Mouse (Mus musculus) neural tube, embryonic 11.5 days (tissue): ENCODE measurements around the gene Samd4. TPM values are rescaled to one million over a fixed set of nuclear protein-coding genes. Genes with fewer than 3 reads are reported as not detected.

ENCODE experiments used
- ATAC-seq: fragments of 200-750 bp; cut with Nextera tagmentation; 2 replicates; pipeline ENCODE4 v1.8.0; 2017; ENCODE audit warnings: moderate number of reproducible peaks, mild to moderate bottlenecking, moderate TSS enrichment, moderate library complexity; ENCODE audit not compliant: insufficient read depth, low FRiP score, low TSS enrichment
- DNase-seq: peaks from one replicate; pipeline ENCODE4 v3.0.0-alpha.2; 2015; ENCODE audit warnings: low spot score
- H3K27ac ChIP-seq: fragments of 300-500 bp; sonication (generic); 2 replicates; pipeline ENCODE4 v1.5.1; 2014; ENCODE audit warnings: low read depth, mild to moderate bottlenecking, low read length
- H3K27me3 ChIP-seq: fragments of 300-500 bp; sonication (generic); 2 replicates; pipeline ENCODE4 v1.6.1; 2014; ENCODE audit warnings: mild to moderate bottlenecking, low read length, mixed read lengths; ENCODE audit not compliant: control insufficient read depth, insufficient read depth
- H3K36me3 ChIP-seq: fragments of 300-500 bp; sonication (generic); 2 replicates; pipeline ENCODE4 v1.6.1; 2014; ENCODE audit warnings: mild to moderate bottlenecking, low read length, moderate library complexity, mixed read lengths; ENCODE audit not compliant: control insufficient read depth, insufficient read depth
- H3K4me1 ChIP-seq: fragments of 300-500 bp; sonication (generic); 2 replicates; pipeline ENCODE4 v1.6.1; 2014; ENCODE audit warnings: low read length, mixed read lengths; ENCODE audit not compliant: control insufficient read depth, insufficient read depth
- H3K4me2 ChIP-seq: fragments of 300-500 bp; sonication (generic); 2 replicates; pipeline ENCODE4 v1.6.1; 2014; ENCODE audit warnings: low read depth, mild to moderate bottlenecking, moderate library complexity
- H3K4me3 ChIP-seq: fragments of 300-500 bp; sonication (generic); 2 replicates; pipeline ENCODE4 v1.5.1; 2014; ENCODE audit warnings: low read depth, low read length
- H3K9ac ChIP-seq: fragments of 300-500 bp; sonication (generic); 2 replicates; pipeline ENCODE4 v1.6.1; 2014; ENCODE audit warnings: mild to moderate bottlenecking, low read length
- H3K9me3 ChIP-seq: fragments of 300-500 bp; sonication (generic); 2 replicates; pipeline ENCODE4 v1.6.1; 2016; ENCODE audit warnings: low read length; ENCODE audit not compliant: control insufficient read depth
- whole genome bisulfite sequencing: fragments of 180-500 bp; shearing (Covaris S2); extraction: QIAGEN DNeasy Blood & Tissue Kit; methylation state at CpG from one replicate; pipeline ENCODE4 v1.1.7; 2014; 5-methylcytosine and 5-hydroxymethylcytosine counted together
- polyA plus RNA-seq: library from polyadenylated mRNA; unstranded; fragments of >200 nt; fragmentation: Nextera tagmentation; extraction: Ambion mirVana; gene quantifications from 2 replicates; pipeline ENCODE4 v1.2.1, GENCODE M21; 2014

Samd4 gene
- polyA plus RNA-seq, 1 experiment from 2014 or later, result 2.5 TPM

GRCm38 (mm10) chr14:46897953-46898352 is 15.3 kb downstream of the Samd4 start:
- no peaks in the 10 kb centered on the region for H3K9me3 ChIP-seq
- H3K27ac ChIP-seq, result no peak overlapping the region
- H3K27me3 ChIP-seq, result no peaks in the 10 kb centered on the region
- no peak for DNase-seq
- H3K9ac ChIP-seq, result no peak overlapping the region
- H3K36me3 ChIP-seq, result no peaks in the 10 kb centered on the region
- WGBS, result 86% methylated on average over 5 of the region's 5 CpGs
- H3K4me2 ChIP-seq, result no peak overlapping the region
- ATAC-seq, result no peak
- H3K4me1 ChIP-seq, result no peaks in the 10 kb centered on the region
- no peak overlapping the region for H3K4me3 ChIP-seq

- no peak overlapping the region for H3K27ac ChIP-seq
- no peaks in the 10 kb centered on the region for H3K4me1 ChIP-seq
- WGBS, result 63% methylated on average over 3 of the region's 3 CpGs
- no peaks in the 10 kb centered on the region for H3K9me3 ChIP-seq
- no peaks in the 10 kb centered on the region for H3K27me3 ChIP-seq
- H3K4me2 ChIP-seq, result no peak overlapping the region
- no peak for DNase-seq
- no peak overlapping the region for H3K9ac ChIP-seq
- no peak overlapping the region for H3K4me3 ChIP-seq
- no peaks in the 10 kb centered on the region for H3K36me3 ChIP-seq
- no peak for ATAC-seq
Measured at GRCm38 (mm10) chr14:46898626-46899025, 16.0 kb downstream of the Samd4 start.

GRCm38 (mm10) chr14:46902498-46903087 is 19.9 kb downstream of the Samd4 start:
- Histone ChIP-seq H3K27ac (no peak overlapping the region), H3K4me1 (no peaks in the 10 kb centered on the region), H3K36me3 (no peaks in the 10 kb centered on the region), H3K27me3 (no peaks in the 10 kb centered on the region), H3K9ac (no peak overlapping the region), H3K9me3 (no peaks in the 10 kb centered on the region), H3K4me3 (no peak overlapping the region), H3K4me2 (no peak overlapping the region)
- WGBS, result 92% methylated on average over 9 of the region's 9 CpGs
- no peak for ATAC-seq
- no peak for DNase-seq

GRCm38 (mm10) chr14:46904276-46904675 is 21.6 kb downstream of the Samd4 start:
- Histone ChIP-seq H3K4me3 (no peak overlapping the region), H3K4me1 (no peaks in the 10 kb centered on the region), H3K9ac (no peak overlapping the region), H3K4me2 (no peak overlapping the region), H3K36me3 (no peaks in the 10 kb centered on the region), H3K27me3 (no peaks in the 10 kb centered on the region), H3K9me3 (no peaks in the 10 kb centered on the region), H3K27ac (no peak overlapping the region)
- 92% methylated on average over 4 of the region's 4 CpGs for WGBS
- ATAC-seq, result no peak
- no peak for DNase-seq

- no peaks in the 10 kb centered on the region for H3K27me3 ChIP-seq
- no peak overlapping the region for H3K9ac ChIP-seq
- no peak overlapping the region for H3K4me2 ChIP-seq
- no peaks in the 10 kb centered on the region for H3K36me3 ChIP-seq
- H3K4me1 ChIP-seq, result no peaks in the 10 kb centered on the region
- H3K27ac ChIP-seq, result no peak overlapping the region
- ATAC-seq (no peak), DNase-seq (no peak)
- WGBS, result 74% methylated on average over 8 of the region's 8 CpGs
- no peaks in the 10 kb centered on the region for H3K9me3 ChIP-seq
- H3K4me3 ChIP-seq, result no peak overlapping the region
Measured at GRCm38 (mm10) chr14:46908858-46909257, 26.2 kb downstream of the Samd4 start.

- ATAC-seq (no peak), DNase-seq (no peak)
- no peak overlapping the region for H3K9ac ChIP-seq
- 93% methylated on average over 7 of the region's 7 CpGs for WGBS
- no peak overlapping the region for H3K4me3 ChIP-seq
- no peak overlapping the region for H3K27ac ChIP-seq
- no peak overlapping the region for H3K4me2 ChIP-seq
- no peaks in the 10 kb centered on the region for H3K4me1 ChIP-seq
- no peaks in the 10 kb centered on the region for H3K27me3 ChIP-seq
- H3K9me3 ChIP-seq, result no peaks in the 10 kb centered on the region
- H3K36me3 ChIP-seq, result no peaks in the 10 kb centered on the region
Measured at GRCm38 (mm10) chr14:46912496-46912895, 29.8 kb downstream of the Samd4 start.

GRCm38 (mm10) chr14:46914356-46914755 is 31.7 kb downstream of the Samd4 start:
- Histone ChIP-seq H3K9me3 (no peaks in the 10 kb centered on the region), H3K27ac (no peak overlapping the region), H3K4me1 (no peaks in the 10 kb centered on the region), H3K4me3 (no peak overlapping the region), H3K27me3 (no peaks in the 10 kb centered on the region), H3K4me2 (no peak overlapping the region), H3K9ac (no peak overlapping the region), H3K36me3 (no peaks in the 10 kb centered on the region)
- no peak for DNase-seq
- 88% methylated on average over 6 of the region's 6 CpGs for WGBS
- ATAC-seq, result no peak

- H3K4me2 ChIP-seq, result no peak overlapping the region
- H3K27ac ChIP-seq, result no peak overlapping the region
- H3K4me3 ChIP-seq, result no peak overlapping the region
- no peak for DNase-seq
- no peaks in the 10 kb centered on the region for H3K4me1 ChIP-seq
- WGBS, result 77% methylated on average over 6 of the region's 6 CpGs
- ATAC-seq, result no peak
- H3K9ac ChIP-seq, result no peak overlapping the region
- H3K36me3 ChIP-seq, result no peaks in the 10 kb centered on the region
- no peaks in the 10 kb centered on the region for H3K27me3 ChIP-seq
- H3K9me3 ChIP-seq, result no peaks in the 10 kb centered on the region
Measured at GRCm38 (mm10) chr14:46915555-46915954, 32.9 kb downstream of the Samd4 start.

GRCm38 (mm10) chr14:46916581-46916980 is 33.9 kb downstream of the Samd4 start:
- DNase-seq, result no peak

More at GRCm38 (mm10) chr14:46916581-46916980, 33.9 kb downstream of the Samd4 start:
- Histone ChIP-seq H3K4me1 (no peaks in the 10 kb centered on the region), H3K9me3 (no peaks in the 10 kb centered on the region), H3K9ac (no peak overlapping the region), H3K36me3 (no peaks in the 10 kb centered on the region), H3K4me3 (no peak overlapping the region), H3K27ac (no peak overlapping the region), H3K4me2 (no peak overlapping the region), H3K27me3 (no peaks in the 10 kb centered on the region)
- ATAC-seq, result no peak
- 89% methylated on average over 4 of the region's 4 CpGs for WGBS
